Mouse (Mus musculus): ENCODE data around the gene Frmd4b.

DNA sequence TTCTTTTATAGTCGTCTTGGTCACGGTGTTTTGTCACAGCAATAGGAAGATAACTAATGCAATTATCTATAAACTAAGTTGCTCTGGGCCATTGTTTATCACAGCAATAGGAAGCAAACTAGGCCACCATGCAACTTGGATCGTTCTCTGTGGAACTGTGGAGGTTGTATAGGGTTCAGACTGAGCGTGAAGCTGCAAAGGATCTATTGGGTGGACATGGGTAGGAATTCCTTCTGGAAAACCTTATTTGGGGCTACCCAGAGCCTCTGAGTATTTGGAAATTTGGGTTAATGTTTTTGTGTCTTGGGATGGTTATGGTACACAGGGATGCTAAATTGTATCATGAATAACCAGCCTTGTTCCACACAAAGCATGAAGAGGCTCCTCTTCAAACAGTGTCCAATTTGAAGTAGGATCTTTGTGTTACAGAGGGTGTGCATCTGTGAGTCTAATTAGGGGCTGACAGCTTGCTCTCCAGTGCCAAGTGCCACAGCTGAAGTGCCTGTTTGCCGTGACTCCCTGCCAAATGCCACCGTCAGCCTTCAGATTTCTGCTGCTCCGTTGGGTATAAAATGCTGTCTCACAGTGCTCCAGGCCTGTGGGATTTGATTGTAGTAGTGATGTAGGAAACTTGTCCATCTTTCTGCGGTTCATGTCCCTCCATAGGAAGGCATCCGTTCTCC is 81.4 kb downstream of the Frmd4b start:
- TF ChIP-seq CTCF (IDR thresholded peaks at IDR 0.05; ENCODE audit: insufficient read depth, low read length) (no peak), POLR2A (IDR thresholded peaks at IDR 0.05; ENCODE audit: borderline replicate concordance, extremely low read depth, low read depth, low read length) (no peak)
